In genomic region chr19:59321990-59322389, GRCm38 (mm10) we compare ENCODE assay signal across 8 mouse cellular contexts. TPM values are rescaled to one million over a fixed set of nuclear protein-coding genes. Genes with fewer than 3 reads are reported as not detected.
DNase-seq lines count a peak whose midpoint lies in the region; ATAC-seq and TF ChIP-seq lines count a peak whose summit lies in the region.

Gene Rps12-ps3, plus strand, starts transcription at chr19:59322290.

- H3K27ac ChIP-seq in embryonic facial prominence, embryonic 15.5 days (replicated peaks) = no peak within 1 kb of the TSS
- H3K27ac ChIP-seq in small intestine, adult 2 months (ENCODE audit: insufficient read depth, low read depth, low read length) = no peak within 1 kb of the TSS

- no peak for TF ChIP-seq POLR2A in small intestine, adult 2 months (IDR thresholded peaks at IDR 0.05; ENCODE audit: low read depth, low read length)

- H3K36me3 ChIP-seq in embryonic facial prominence, embryonic 15.5 days = no peaks in the 10 kb centered on the region
- H3K36me3 ChIP-seq in small intestine, adult 2 months (ENCODE audit: control insufficient read depth, insufficient read depth, low read length) = peaks cover 6% of the 10 kb centered on the region

- no peaks in the 10 kb centered on the region for H3K9me3 ChIP-seq in embryonic facial prominence, embryonic 15.5 days (replicated peaks)

- no peaks in the 10 kb centered on the region for H3K27me3 ChIP-seq in Patski
- no peaks in the 10 kb centered on the region for H3K27me3 ChIP-seq in embryonic facial prominence, embryonic 15.5 days
- no peaks in the 10 kb centered on the region for H3K27me3 ChIP-seq in small intestine, adult 2 months (ENCODE audit: control insufficient read depth, insufficient read depth, low read length)

- H3K4me1 ChIP-seq in embryonic facial prominence, embryonic 15.5 days = no peaks in the 10 kb centered on the region
- no peaks in the 10 kb centered on the region for H3K4me1 ChIP-seq in small intestine, adult 2 months (ENCODE audit: control insufficient read depth, insufficient read depth, insufficient read length, low read length)

- no peak for DNase-seq in layer of hippocampus, adult 18-20 months (ENCODE audit: low spot score in 2 of 2)
- no peak for DNase-seq in layer of hippocampus, adult 9-10 months (ENCODE audit: low spot score)
- no peak for DNase-seq in Patski (ENCODE audit: low read depth, low spot score)
- no peak for DNase-seq in layer of hippocampus, postnatal 10 days (ENCODE audit: low spot score in 2 of 2)
- DNase-seq in yolk sac, embryonic 10.5 days (ENCODE audit: low spot score) = no peak
- no peak for DNase-seq in kidney, postnatal 36 days

- no peak within 1 kb of the TSS for H3K4me3 ChIP-seq in embryonic facial prominence, embryonic 15.5 days (replicated peaks)
- H3K4me3 ChIP-seq in small intestine, adult 2 months (ENCODE audit: low read depth, low read length) = no peak within 1 kb of the TSS

- POLR2A ChIA-PET in Patski (lab: Charles Lee) = no interaction called here

- no peak for TF ChIP-seq CTCF in Patski (IDR thresholded peaks at IDR 0.05)
- TF ChIP-seq CTCF in small intestine, adult 2 months (IDR thresholded peaks at IDR 0.05; ENCODE audit: extremely low read depth, insufficient read length, insufficient replicate concordance, low read depth, low read length) = no peak

- H3K9ac ChIP-seq in embryonic facial prominence, embryonic 15.5 days = no peak within 1 kb of the TSS

- WGBS in embryonic facial prominence, embryonic 15.5 days = 92% methylated on average over 12 of the region's 14 CpGs
- WGBS in small intestine, adult 2 months = 99% methylated on average over 13 of the region's 14 CpGs

- no peak for ATAC-seq in Patski
- ATAC-seq in embryonic facial prominence, embryonic 15.5 days (ENCODE audit: insufficient number of reproducible peaks, low FRiP score, low TSS enrichment, low read depth) = no peak

- CTCF ChIA-PET in Patski (lab: Charles Lee) = no interaction called here

- in situ Hi-C loops in Patski (cut with MboI; ENCODE audit: low pct_unique_long_range_greater_than_20kb) = no loop called here

- H3K4me2 ChIP-seq in embryonic facial prominence, embryonic 15.5 days (replicated peaks) = no peak within 1 kb of the TSS

RNA-seq across cellular contexts. Expression of gene Rps12-ps3, which starts in this region (rescaled TPM):
- 100 to 1,000 TPM; 290 to 310 TPM for total RNA-seq in layer of hippocampus, adult 18-20 months (2021)
- 1,107 TPM for polyA plus RNA-seq in Patski (2021)
- polyA plus RNA-seq in embryonic facial prominence, embryonic 15.5 days (2015; fragmentation: Nextera tagmentation; extraction: Ambion mirVana) = 13.0 and 35.2 TPM in 2 replicates
- 100 to 1,000 TPM; 422 to 439 TPM for total RNA-seq in layer of hippocampus, postnatal 10 days (2021)
- 2,610 and 3,365 TPM in 2 replicates for polyA plus RNA-seq in small intestine, adult 2 months (2012; rRNA removed)

Comparison
In these comparisons a context has a peak if more than half of its experiments do, and no peak if none do; other contexts are left out.
1. RNA of gene Rps12-ps3 (polyA plus RNA-seq): 2,610 to 3,365 TPM in small intestine, adult 2 months and 1,107 TPM in Patski (single experiment); 13.0 to 35.2 TPM in embryonic facial prominence, embryonic 15.5 days; every median in the first group is over 10 times any median in the second.